Mouse (Mus musculus) ES-E14 (cell line): Measurements from ENCODE around the gene Gm10190.

ENCODE experiments used
- HCFC1 ChIP-seq: IDR thresholded peaks from 2 replicates; pipeline ENCODE4 v1.6.1; 2012; ENCODE audit warnings: low read length, inconsistent platforms, borderline replicate concordance; ENCODE audit not compliant: insufficient read depth
- MAFK ChIP-seq: IDR thresholded peaks from 2 replicates; pipeline ENCODE4 v1.6.1; 2014; ENCODE audit warnings: mild to moderate bottlenecking, low read depth, low read length, inconsistent platforms; ENCODE audit not compliant: insufficient read depth
- ZC3H11A ChIP-seq: IDR thresholded peaks from 2 replicates; pipeline ENCODE4 v1.6.1; 2012; ENCODE audit warnings: low read depth, mild to moderate bottlenecking, inconsistent platforms, low read length, borderline replicate concordance

- TF ChIP-seq HCFC1 (no peak), MAFK (no peak), ZC3H11A (no peak)
These were observed 6.1 kb downstream of the Gm10190 start for GRCm38 (mm10) chr17:80367276-80367675.
